Mouse (Mus musculus) heart, postnatal 0 days (tissue): ENCODE results near the gene Cdk19.

ENCODE experiments used
- CTCF ChIP-seq: IDR thresholded peaks from 2 replicates; pipeline ENCODE4 v1.5.1; 2016; ENCODE audit warnings: antibody characterized with exemption, control low read depth, low read depth
- EP300 ChIP-seq: IDR thresholded peaks from 2 replicates; pipeline ENCODE4 v1.6.1; 2016; ENCODE audit warnings: antibody characterized with exemption, low read depth

DNA sequence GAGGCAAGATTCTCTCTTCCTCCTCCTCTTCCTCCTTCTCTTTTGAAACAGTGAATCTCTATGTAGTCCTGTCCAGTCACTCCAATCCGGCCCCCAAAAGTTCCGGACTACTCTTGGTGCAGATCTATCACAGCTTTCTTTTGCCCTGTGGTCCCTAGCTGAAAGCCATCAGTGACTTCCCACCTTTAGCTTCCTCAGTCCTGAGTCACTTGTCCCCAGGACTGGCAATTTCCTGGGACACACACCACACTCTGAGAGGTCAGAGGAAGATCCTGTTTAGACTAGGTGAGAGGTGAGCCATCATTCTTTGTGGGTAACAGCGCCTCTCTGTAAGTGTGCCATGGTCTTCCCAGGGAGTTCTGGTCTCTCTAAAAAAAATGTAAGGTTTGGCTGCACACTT lies 187.6 kb downstream of the Cdk19 start:
- TF ChIP-seq CTCF (no peak), EP300 (no peak)
